Mouse (Mus musculus): ENCODE results near the gene Gm8229.
"Not testable (repeated sequence)": the region's sequence is repeated elsewhere in the genome, so short reads cannot be mapped to it uniquely, and the experiment has no call there.

- not testable (repeated sequence) for TF ChIP-seq HCFC1 (IDR thresholded peaks at IDR 0.05; ENCODE audit: borderline replicate concordance, insufficient read depth, low read length); ZNF384 (IDR thresholded peaks at IDR 0.05; ENCODE audit: low read depth, low read length); MAFK (IDR thresholded peaks at IDR 0.05; ENCODE audit: insufficient read depth, low read depth, low read length); CHD2 (IDR thresholded peaks at IDR 0.05; ENCODE audit: low read depth, low read length)
These were observed 19.1 kb downstream of the Gm8229 start for GRCm38 (mm10) chr14:44384233-44384632.

Measured in ES-E14 (cell line).